Mouse (Mus musculus) adrenal gland, adult 18-20 months (tissue): ENCODE data around the gene Tenm2. TPM values are rescaled to one million over a fixed set of nuclear protein-coding genes. Genes with fewer than 3 reads are reported as not detected.

ENCODE experiments used
- DNase-seq, 2 experiments: peaks; one replicate each; pipeline ENCODE4 v3.0.0; 2021 to 2022; ENCODE audit warnings: low spot score in 2 of 2
- total RNA-seq, 2 experiments: library from RNA; stranded (reverse); gene quantifications; 1 replicate in 1 of 2; 2 replicates in 1 of 2; pipeline ENCODE4 v1.2.3; 2021

Tenm2 gene
- total RNA-seq, 2 experiments from 2014 or later, result 0.36 to 1.1 TPM

- no peak for DNase-seq
Measured at GRCm38 (mm10) chr11:36632201-36632600, 603.6 kb downstream of the Tenm2 start.

GRCm38 (mm10) chr11:36613807-36614206 is 622.0 kb downstream of the Tenm2 start:
- no peak for DNase-seq

- no peak for DNase-seq
Measured at GRCm38 (mm10) chr11:36604815-36605382, 630.9 kb downstream of the Tenm2 start.

- DNase-seq, result no peak
Measured at GRCm38 (mm10) chr11:36604272-36604671, 631.5 kb downstream of the Tenm2 start.

GRCm38 (mm10) chr11:36592471-36592870 is 643.3 kb downstream of the Tenm2 start:
- DNase-seq, result no peak

- DNase-seq, result no peak
Measured at GRCm38 (mm10) chr11:36566146-36566545, 669.6 kb downstream of the Tenm2 start.

- no peak for DNase-seq
Measured at GRCm38 (mm10) chr11:36562851-36563250, 672.9 kb downstream of the Tenm2 start.

GRCm38 (mm10) chr11:36560785-36561548 is 674.8 kb downstream of the Tenm2 start:
- DNase-seq, result no peak

GRCm38 (mm10) chr11:36557316-36557715 is 678.4 kb downstream of the Tenm2 start:
- DNase-seq, result no peak

- no peak for DNase-seq
Measured at GRCm38 (mm10) chr11:36553286-36553685, 682.5 kb downstream of the Tenm2 start.

- no peak for DNase-seq
Measured at GRCm38 (mm10) chr11:36550649-36551048, 685.1 kb downstream of the Tenm2 start.

- DNase-seq, result no peak
Measured at GRCm38 (mm10) chr11:36549398-36550139, 686.2 kb downstream of the Tenm2 start.

GRCm38 (mm10) chr11:36548139-36548538 is 687.6 kb downstream of the Tenm2 start:
- DNase-seq, result no peak

GRCm38 (mm10) chr11:36538144-36538543 is 697.6 kb downstream of the Tenm2 start:
- no peak for DNase-seq

GRCm38 (mm10) chr11:36537573-36538133 is 698.1 kb downstream of the Tenm2 start:
- no peak for DNase-seq

- no peak for DNase-seq
Measured at GRCm38 (mm10) chr11:36535591-36535990, 700.2 kb downstream of the Tenm2 start.

- no peak for DNase-seq
Measured at GRCm38 (mm10) chr11:36531614-36532013, 704.1 kb downstream of the Tenm2 start.

GRCm38 (mm10) chr11:36527509-36527908 is 708.3 kb downstream of the Tenm2 start:
- DNase-seq, result no peak

GRCm38 (mm10) chr11:36526381-36526780 is 709.4 kb downstream of the Tenm2 start:
- peak; percentile 78 to 81 for DNase-seq

GRCm38 (mm10) chr11:36512468-36512867 is 723.3 kb downstream of the Tenm2 start:
- no peak for DNase-seq

GRCm38 (mm10) chr11:36508312-36508711 is 727.5 kb downstream of the Tenm2 start:
- DNase-seq, result no peak
